Mouse (Mus musculus): Measurements from ENCODE around the gene Tmem203. TPM values are rescaled to one million over a fixed set of nuclear protein-coding genes. Genes with fewer than 3 reads are reported as not detected.

The Tmem203 gene
- total and polyA plus RNA-seq, 3 experiments, result 21.2 to 28.3 (median 21.5) TPM

- Histone ChIP-seq H3K9me3 (replicated peaks; ENCODE audit: low read length) (no peaks in the 10 kb centered on the region), H3K36me3 (replicated peaks in 1 of 2; ENCODE audit: control insufficient read depth in 1 of 2, insufficient read depth in 1 of 2, low read length in 1 of 2) (peaks cover 5 to 22% of the 10 kb centered on the region in 2 experiments), H3K27ac (ENCODE audit: insufficient read depth, low read depth) (no peak overlapping the region), H3K4me3 (replicated peaks in 1 of 3; ENCODE audit: low read depth in 2 of 3, low read length in 2 of 3, poor library complexity in 1 of 3) (peak overlapping the region; percentile 16 to 86 (median 80)), H3K4me1 (ENCODE audit: control insufficient read depth in 1 of 2, insufficient read depth in 2 of 2) (peaks cover 23 to 63% of the 10 kb centered on the region in 2 experiments), H3K4me2 (ENCODE audit: insufficient read depth, low read depth, poor library complexity, severe bottlenecking) (peak overlapping the region; percentile 48), H3K9ac (ENCODE audit: insufficient read depth, low read depth) (no peak overlapping the region), H3K79me2 (replicated peaks; ENCODE audit: control insufficient read depth, extremely low read depth, insufficient read depth, poor library complexity, severe bottlenecking) (peaks cover 5% of the 10 kb centered on the region; the same call in 1 of the 2 replicates), H3K27me3 (replicated peaks) (no peaks in the 10 kb centered on the region)
- dilution Hi-C loops (cut with MboI; ENCODE audit: extremely low pct_ligation_motif_present, extremely low pct_unique_long_range_greater_than_20kb, low sequenced_read_pairs) (no loop called here), in situ Hi-C loops (cut with MboI; ENCODE audit: low pct_ligation_motif_present, low pct_unique_long_range_greater_than_20kb, low sequenced_read_pairs) (no loop called here)
- TF ChIP-seq MAX (IDR thresholded peaks at IDR 0.05; ENCODE audit: low read length) (no peak), MAZ (IDR thresholded peaks at IDR 0.05; ENCODE audit: low read depth, low read length) (no peak), ELF1 (IDR thresholded peaks at IDR 0.05; ENCODE audit: low read depth, low read length) (no peak), USF2 (conservative IDR thresholded peaks at IDR 0.05; ENCODE audit: low read depth, low read length) (no peak), CHD2 (IDR thresholded peaks at IDR 0.05; ENCODE audit: low read length) (no peak), MEF2A (IDR thresholded peaks at IDR 0.05; ENCODE audit: borderline replicate concordance, low read depth, low read length) (no peak), UBTF (IDR thresholded peaks at IDR 0.05; ENCODE audit: low read depth, low read length) (no peak), HCFC1 (IDR thresholded peaks at IDR 0.05; ENCODE audit: low read depth, low read length) (no peak), JUN (IDR thresholded peaks at IDR 0.05; ENCODE audit: insufficient read depth, low read depth, low read length) (no peak), SIN3A (IDR thresholded peaks at IDR 0.05; ENCODE audit: low read length) (no peak), POLR2AphosphoS2 (IDR thresholded peaks at IDR 0.05; ENCODE audit: low read depth, low read length) (no peak), BHLHE40 (IDR thresholded peaks at IDR 0.05; ENCODE audit: low read depth, low read length) (no peak), E2F4 (IDR thresholded peaks at IDR 0.05; ENCODE audit: insufficient replicate concordance, low read depth, low read length) (no peak), USF1 (IDR thresholded peaks at IDR 0.05; ENCODE audit: low read depth, low read length) (no peak), ZNF384 (IDR thresholded peaks at IDR 0.05; ENCODE audit: low read depth, low read length) (no peak), RAD21 (IDR thresholded peaks at IDR 0.05; ENCODE audit: low read depth, low read length) (no peak), ZC3H11A (IDR thresholded peaks at IDR 0.05; ENCODE audit: low read depth, low read length) (no peak), ZMIZ1 (IDR thresholded peaks at IDR 0.05; ENCODE audit: low read depth, low read length) (no peak), GABPA (IDR thresholded peaks at IDR 0.05; ENCODE audit: insufficient replicate concordance, low read depth, low read length) (no peak)
- no peak for DNase-seq (ENCODE audit: extremely low read depth)
These were observed 9.0 kb downstream of the Tmem203 start for GRCm38 (mm10) chr2:25264286-25264660.

- Histone ChIP-seq H3K27me3 (replicated peaks) (no peaks in the 10 kb centered on the region), H3K9me3 (replicated peaks; ENCODE audit: low read length) (no peaks in the 10 kb centered on the region), H3K79me2 (replicated peaks; ENCODE audit: control insufficient read depth, extremely low read depth, insufficient read depth, poor library complexity, severe bottlenecking) (peaks cover 5% of the 10 kb centered on the region; the same call in 1 of the 2 replicates), H3K4me2 (ENCODE audit: insufficient read depth, low read depth, poor library complexity, severe bottlenecking) (peak overlapping the region; percentile 48), H3K9ac (ENCODE audit: insufficient read depth, low read depth) (no peak overlapping the region), H3K36me3 (replicated peaks in 1 of 2; ENCODE audit: control insufficient read depth in 1 of 2, insufficient read depth in 1 of 2, low read length in 1 of 2) (peaks cover 8 to 27% of the 10 kb centered on the region in 2 experiments), H3K4me3 (replicated peaks in 1 of 3; ENCODE audit: low read depth in 2 of 3, low read length in 2 of 3, poor library complexity in 1 of 3) (peak overlapping the region in 1 of 3 experiments; percentile 2), H3K4me1 (ENCODE audit: control insufficient read depth in 1 of 2, insufficient read depth in 2 of 2) (peaks cover 23 to 64% of the 10 kb centered on the region in 2 experiments), H3K27ac (ENCODE audit: insufficient read depth, low read depth) (no peak overlapping the region)
- dilution Hi-C loops (cut with MboI; ENCODE audit: extremely low pct_ligation_motif_present, extremely low pct_unique_long_range_greater_than_20kb, low sequenced_read_pairs) (no loop called here), in situ Hi-C loops (cut with MboI; ENCODE audit: low pct_ligation_motif_present, low pct_unique_long_range_greater_than_20kb, low sequenced_read_pairs) (no loop called here)
- no peak for TF ChIP-seq UBTF (IDR thresholded peaks at IDR 0.05; ENCODE audit: low read depth, low read length)
- no peak for TF ChIP-seq BHLHE40 (IDR thresholded peaks at IDR 0.05; ENCODE audit: low read depth, low read length)
- TF ChIP-seq ZMIZ1 (IDR thresholded peaks at IDR 0.05; ENCODE audit: low read depth, low read length), result no peak
- no peak for TF ChIP-seq MAX (IDR thresholded peaks at IDR 0.05; ENCODE audit: low read length)
- no peak for TF ChIP-seq JUN (IDR thresholded peaks at IDR 0.05; ENCODE audit: insufficient read depth, low read depth, low read length)
- no peak for TF ChIP-seq MYC (IDR thresholded peaks at IDR 0.05; ENCODE audit: low read depth, low read length)
- no peak for TF ChIP-seq RAD21 (IDR thresholded peaks at IDR 0.05; ENCODE audit: low read depth, low read length)
- no peak for TF ChIP-seq NELFE (IDR thresholded peaks at IDR 0.05; ENCODE audit: low read depth, low read length)
- TF ChIP-seq PAX5 (IDR thresholded peaks at IDR 0.05; ENCODE audit: low read length), result no peak
- TF ChIP-seq ETS1 (conservative IDR thresholded peaks at IDR 0.05; ENCODE audit: low read depth, low read length), result no peak
- no peak for TF ChIP-seq HCFC1 (IDR thresholded peaks at IDR 0.05; ENCODE audit: low read depth, low read length)
- TF ChIP-seq E2F4 (IDR thresholded peaks at IDR 0.05; ENCODE audit: insufficient replicate concordance, low read depth, low read length), result no peak
- TF ChIP-seq ZC3H11A (IDR thresholded peaks at IDR 0.05; ENCODE audit: low read depth, low read length), result no peak
- no peak for TF ChIP-seq MAZ (IDR thresholded peaks at IDR 0.05; ENCODE audit: low read depth, low read length)
- DNase-seq (ENCODE audit: extremely low read depth), result no peak
These were observed 9.6 kb downstream of the Tmem203 start for GRCm38 (mm10) chr2:25264851-25265250.
